9 mouse cellular contexts compared by ENCODE assay signal in genomic region chr11:113715078-113715674, GRCm38 (mm10). TPM values are rescaled to one million over a fixed set of nuclear protein-coding genes. Genes with fewer than 3 reads are reported as not detected.
A peak's percentile ranks its signal among the peaks of the same experiment; 100 is the strongest.
DNase-seq lines count a peak whose midpoint lies in the region; ATAC-seq and TF ChIP-seq lines count a peak whose summit lies in the region.
"Had no signal": no experiment of that assay in that cellular context is flagged by ENCODE, and none has a peak within 500 bp of the region (broad histone marks: within the 10 kb centered on the region; RNA-seq: fewer than 3 reads in every experiment).

No protein-coding gene starts in this region.

- 76% methylated on average over 7 of the region's 7 CpGs for WGBS in midbrain, postnatal 0 days
- 60% methylated on average over 7 of the region's 7 CpGs for WGBS in midbrain, embryonic 10.5 days
- 63% methylated on average over 7 of the region's 7 CpGs for WGBS in liver, embryonic 13.5 days (ENCODE audit: insufficient replicate concordance)
- WGBS in heart, embryonic 12.5 days = 59% methylated on average over 7 of the region's 7 CpGs

- H3K9me3 ChIP-seq in midbrain, postnatal 0 days (ENCODE audit: low read length) = no peaks in the 10 kb centered on the region
- no peaks in the 10 kb centered on the region for H3K9me3 ChIP-seq in midbrain, embryonic 10.5 days (replicated peaks)
- no peaks in the 10 kb centered on the region for H3K9me3 ChIP-seq in liver, embryonic 13.5 days (replicated peaks)
- H3K9me3 ChIP-seq in heart, embryonic 12.5 days (replicated peaks) = no peaks in the 10 kb centered on the region

- DNase-seq in CD4-positive, CD25-positive, alpha-beta regulatory T cell, adult 2 months (ENCODE audit: low read depth, low spot score) = peak; percentile 47
- no peak for DNase-seq in midbrain, postnatal 0 days (ENCODE audit: low spot score)
- DNase-seq in midbrain, embryonic 10.5 days (ENCODE audit: low spot score) = no peak
- peak; percentile 22 for DNase-seq in liver, embryonic 13.5 days
- DNase-seq in thymus, postnatal 10 days (ENCODE audit: low spot score in 2 of 2) = peak; percentile 38 to 47
- no peak for DNase-seq in layer of hippocampus, adult 18-20 months (ENCODE audit: low spot score in 2 of 2)
- DNase-seq: gastrocnemius, postnatal 10 days had no signal

- peak; percentile 12 for TF ChIP-seq CTCF in midbrain, postnatal 0 days (IDR thresholded peaks at IDR 0.05)

- H3K4me1 ChIP-seq in midbrain, postnatal 0 days (ENCODE audit: insufficient read depth, low read length) = peaks cover 3% of the 10 kb centered on the region; the same call in 1 of the 2 replicates
- H3K4me1 ChIP-seq in midbrain, embryonic 10.5 days = peaks cover 34% of the 10 kb centered on the region
- H3K4me1 ChIP-seq in liver, embryonic 13.5 days (replicated peaks) = peaks cover 8% of the 10 kb centered on the region
- peaks cover 11% of the 10 kb centered on the region for H3K4me1 ChIP-seq in heart, embryonic 12.5 days (replicated peaks)

- H3K9ac ChIP-seq in midbrain, postnatal 0 days (replicated peaks; ENCODE audit: low read length, poor library complexity, severe bottlenecking) = no peak overlapping the region
- H3K9ac ChIP-seq in liver, embryonic 13.5 days = no peak overlapping the region
- H3K9ac ChIP-seq in heart, embryonic 12.5 days = no peak overlapping the region

- no peaks in the 10 kb centered on the region for H3K27me3 ChIP-seq in midbrain, postnatal 0 days (ENCODE audit: insufficient read depth, low read length)
- H3K27me3 ChIP-seq in midbrain, embryonic 10.5 days (ENCODE audit: low read depth, poor library complexity, severe bottlenecking) = no peaks in the 10 kb centered on the region; the same call in 1 of the 2 replicates
- peaks cover 16% of the 10 kb centered on the region for H3K27me3 ChIP-seq in liver, embryonic 13.5 days
- H3K27me3 ChIP-seq in heart, embryonic 12.5 days (replicated peaks) = no peaks in the 10 kb centered on the region

- H3K36me3 ChIP-seq in midbrain, postnatal 0 days (ENCODE audit: insufficient read depth, low read length) = no peaks in the 10 kb centered on the region
- H3K36me3 ChIP-seq in midbrain, embryonic 10.5 days = no peaks in the 10 kb centered on the region
- no peaks in the 10 kb centered on the region for H3K36me3 ChIP-seq in liver, embryonic 13.5 days
- H3K36me3 ChIP-seq in heart, embryonic 12.5 days = no peaks in the 10 kb centered on the region

- no peak overlapping the region for H3K27ac ChIP-seq in midbrain, postnatal 0 days (ENCODE audit: low read depth, low read length)
- H3K27ac ChIP-seq in midbrain, embryonic 10.5 days (replicated peaks) = no peak overlapping the region
- no peak overlapping the region for H3K27ac ChIP-seq in liver, embryonic 13.5 days
- H3K27ac ChIP-seq in heart, embryonic 12.5 days (ENCODE audit: poor library complexity, severe bottlenecking) = no peak overlapping the region

- no peak overlapping the region for H3K4me2 ChIP-seq in midbrain, postnatal 0 days (ENCODE audit: low read depth, low read length, poor library complexity, severe bottlenecking)
- no peak overlapping the region for H3K4me2 ChIP-seq in liver, embryonic 13.5 days
- no peak overlapping the region for H3K4me2 ChIP-seq in heart, embryonic 12.5 days

- no peak for ATAC-seq in CD4-positive, CD25-positive, alpha-beta regulatory T cell, adult 4 months
- no peak for ATAC-seq in midbrain, postnatal 0 days (ENCODE audit: low FRiP score)
- ATAC-seq in liver, embryonic 13.5 days (ENCODE audit: low read depth) = peak; percentile 47; the same call in 1 of the 2 replicates
- ATAC-seq in heart, embryonic 12.5 days (ENCODE audit: insufficient number of reproducible peaks, low FRiP score) = no peak

- H3K4me3 ChIP-seq in midbrain, postnatal 0 days (ENCODE audit: low read depth, low read length) = no peak overlapping the region
- no peak overlapping the region for H3K4me3 ChIP-seq in midbrain, embryonic 10.5 days
- H3K4me3 ChIP-seq in liver, embryonic 13.5 days (replicated peaks) = no peak overlapping the region
- H3K4me3 ChIP-seq in heart, embryonic 12.5 days = no peak overlapping the region

RNA-seq across cellular contexts. Expression of gene Cpsf4l, which starts 5.4 kb away (rescaled TPM):
- polyA plus RNA-seq in CD4-positive, CD25-positive, alpha-beta regulatory T cell, adult 4 months (2017; shearing (Covaris generic)) = 1 to 10 TPM in 1 of 2 experiments, not detected in 1; 1.0 TPM
- total RNA-seq in midbrain, postnatal 0 days (2014; rRNA removed) = 0.22 TPM in 1 of 2 replicates, not detected in the other
- 0.20 TPM in 2 replicates for polyA plus RNA-seq in midbrain, postnatal 0 days (2015; fragmentation: Nextera tagmentation; extraction: Ambion mirVana)
- 0.37 and 0.51 TPM in 2 replicates for polyA plus RNA-seq in midbrain, embryonic 10.5 days (2016; fragmentation: Nextera tagmentation; extraction: Ambion mirVana)
- not detected in 2 replicates for polyA plus RNA-seq in liver, embryonic 13.5 days (2015; fragmentation: Nextera tagmentation; extraction: Ambion mirVana)
- not detected in 2 replicates for polyA plus RNA-seq in heart, embryonic 12.5 days (2016; fragmentation: Nextera tagmentation; extraction: Ambion mirVana)
- not detected for total RNA-seq in layer of hippocampus, adult 18-20 months (2021)
- total RNA-seq: gastrocnemius, postnatal 10 days had no signal

RNA-seq across cellular contexts. Expression of gene D11Wsu47e, which starts 31.0 kb away (rescaled TPM):
- 10 to 100 TPM in 1 of 2 experiments, 1 to 10 TPM in 1; 8.0 to 11.3 TPM for polyA plus RNA-seq in CD4-positive, CD25-positive, alpha-beta regulatory T cell, adult 4 months (2017; shearing (Covaris generic))
- 19.5 and 26.8 TPM in 2 replicates for total RNA-seq in midbrain, postnatal 0 days (2014; rRNA removed)
- polyA plus RNA-seq in midbrain, postnatal 0 days (2015; fragmentation: Nextera tagmentation; extraction: Ambion mirVana) = 27.8 and 27.9 TPM in 2 replicates
- polyA plus RNA-seq in midbrain, embryonic 10.5 days (2016; fragmentation: Nextera tagmentation; extraction: Ambion mirVana) = 25.0 and 26.4 TPM in 2 replicates
- polyA plus RNA-seq in liver, embryonic 13.5 days (2015; fragmentation: Nextera tagmentation; extraction: Ambion mirVana) = 9.5 and 11.0 TPM in 2 replicates
- 19.0 and 20.7 TPM in 2 replicates for polyA plus RNA-seq in heart, embryonic 12.5 days (2016; fragmentation: Nextera tagmentation; extraction: Ambion mirVana)
- total RNA-seq in layer of hippocampus, adult 18-20 months (2021) = 10 to 100 TPM; 13.1 to 13.8 TPM

RNA-seq across cellular contexts. Expression of gene Fam104a, which starts 31.2 kb away (rescaled TPM):
- 10 to 100 TPM; 13.9 to 15.0 TPM for polyA plus RNA-seq in CD4-positive, CD25-positive, alpha-beta regulatory T cell, adult 4 months (2017; shearing (Covaris generic))
- total RNA-seq in midbrain, postnatal 0 days (2014; rRNA removed) = 29.5 and 30.1 TPM in 2 replicates
- polyA plus RNA-seq in midbrain, postnatal 0 days (2015; fragmentation: Nextera tagmentation; extraction: Ambion mirVana) = 46.3 and 48.7 TPM in 2 replicates
- 60.5 and 60.9 TPM in 2 replicates for polyA plus RNA-seq in midbrain, embryonic 10.5 days (2016; fragmentation: Nextera tagmentation; extraction: Ambion mirVana)
- 45.1 and 46.3 TPM in 2 replicates for polyA plus RNA-seq in liver, embryonic 13.5 days (2015; fragmentation: Nextera tagmentation; extraction: Ambion mirVana)
- polyA plus RNA-seq in heart, embryonic 12.5 days (2016; fragmentation: Nextera tagmentation; extraction: Ambion mirVana) = 53.0 and 53.3 TPM in 2 replicates
- total RNA-seq in layer of hippocampus, adult 18-20 months (2021) = 10 to 100 TPM; 31.1 to 33.6 TPM

RNA-seq across cellular contexts. Expression of gene Cdc42ep4, which starts 36.5 kb away (rescaled TPM):
- polyA plus RNA-seq in CD4-positive, CD25-positive, alpha-beta regulatory T cell, adult 4 months (2017; shearing (Covaris generic)) = 1 to 10 TPM; 2.1 to 2.3 TPM
- 88.0 and 89.5 TPM in 2 replicates for total RNA-seq in midbrain, postnatal 0 days (2014; rRNA removed)
- polyA plus RNA-seq in midbrain, postnatal 0 days (2015; fragmentation: Nextera tagmentation; extraction: Ambion mirVana) = 60.3 and 63.2 TPM in 2 replicates
- polyA plus RNA-seq in midbrain, embryonic 10.5 days (2016; fragmentation: Nextera tagmentation; extraction: Ambion mirVana) = 91.4 and 105 TPM in 2 replicates
- polyA plus RNA-seq in liver, embryonic 13.5 days (2015; fragmentation: Nextera tagmentation; extraction: Ambion mirVana) = 17.3 and 18.4 TPM in 2 replicates
- 23.2 and 24.3 TPM in 2 replicates for polyA plus RNA-seq in heart, embryonic 12.5 days (2016; fragmentation: Nextera tagmentation; extraction: Ambion mirVana)
- total RNA-seq in layer of hippocampus, adult 18-20 months (2021) = 10 to 100 TPM; 32.4 to 32.7 TPM

Comparison
In these comparisons a context has a peak if more than half of its experiments do, and no peak if none do; other contexts are left out.
1. DNase-seq: peak in CD4-positive, CD25-positive, alpha-beta regulatory T cell, adult 2 months (single experiment), liver, embryonic 13.5 days (single experiment) and thymus, postnatal 10 days (2 of 2); none in midbrain, postnatal 0 days (single experiment), midbrain, embryonic 10.5 days (single experiment) and layer of hippocampus, adult 18-20 months (0 of 2).